Mouse (Mus musculus) olfactory bulb, adult 2 months (tissue): ENCODE measurements at regions not wholly inside any gene's neighbourhood (a gene's known extent, or its start where the extent isn't known, plus 50 kb on each side); places are given as distances from the start of the nearest gene placed in this dataset.

Experiments
- CTCF ChIP-seq: fragments of 200-500 bp; IDR thresholded peaks from 2 replicates; pipeline ENCODE4 v1.5.1; 2012; ENCODE audit warnings: low read depth, mild to moderate bottlenecking, low read length, moderate library complexity; ENCODE audit not compliant: insufficient read depth
- POLR2A ChIP-seq: fragments of 200-500 bp; IDR thresholded peaks from 2 replicates; pipeline ENCODE4 v1.6.1; 2012; ENCODE audit warnings: mild to moderate bottlenecking, low read depth, low read length, moderate library complexity; ENCODE audit not compliant: insufficient read depth

DNA sequence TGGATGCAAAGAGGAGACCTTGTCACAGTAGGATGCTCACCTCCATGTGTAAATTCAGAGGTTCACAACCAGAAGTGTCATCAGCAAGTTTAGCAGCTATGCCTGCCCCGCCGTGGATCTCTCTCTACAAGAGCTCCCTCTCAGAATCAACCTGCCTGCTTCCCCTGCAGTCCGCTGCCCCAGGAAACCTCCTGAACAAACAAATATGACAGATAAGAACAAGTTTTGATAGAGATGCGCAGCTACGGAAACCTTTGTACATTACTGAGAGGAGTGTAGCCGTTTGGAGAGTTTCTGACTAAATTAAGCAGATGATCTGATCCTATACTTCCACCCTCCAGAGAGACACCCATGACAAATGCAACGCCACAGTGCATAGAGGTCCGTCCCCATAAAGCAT, 88.8 kb upstream of the Cadm1 start:
- TF ChIP-seq POLR2A (no peak), CTCF (no peak)
